24 mouse cellular contexts compared by ENCODE assay signal in the genomic region with DNA sequence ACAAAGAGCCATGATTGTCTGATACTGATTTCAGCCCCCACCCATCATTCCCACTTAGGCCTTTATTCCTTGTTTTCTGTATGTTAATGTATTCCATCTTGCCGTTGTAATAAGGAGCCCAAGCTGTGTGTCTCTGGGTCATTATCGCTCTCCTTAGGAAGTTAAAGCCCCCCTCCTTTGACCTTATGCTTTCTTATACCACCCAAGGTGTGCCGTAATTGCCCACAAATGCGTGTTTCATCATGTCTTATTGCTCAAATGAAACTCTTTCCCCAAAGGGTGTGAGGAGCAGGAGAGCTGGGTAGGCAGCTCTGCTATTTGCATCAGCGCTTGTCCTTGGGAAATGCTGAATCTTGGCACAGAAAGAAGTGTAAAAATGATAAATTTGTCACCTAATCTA.
A peak's percentile ranks its signal among the peaks of the same experiment; 100 is the strongest.
DNase-seq lines count a peak whose midpoint lies in the region; ATAC-seq and TF ChIP-seq lines count a peak whose summit lies in the region.
"Had no signal": no experiment of that assay in that cellular context is flagged by ENCODE, and none has a peak within 500 bp of the region (broad histone marks: within the 10 kb centered on the region; RNA-seq: fewer than 3 reads in every experiment).

No protein-coding gene starts in this region.

- H3K4me3 ChIP-seq in forebrain, embryonic 14.5 days (ENCODE audit: low read depth, low read length), result no peak overlapping the region
- no peak overlapping the region for H3K4me3 ChIP-seq in forebrain, embryonic 16.5 days (replicated peaks; ENCODE audit: low read length)
- H3K4me3 ChIP-seq in hindbrain, embryonic 16.5 days (ENCODE audit: low read length), result no peak overlapping the region
- H3K4me3 ChIP-seq in hindbrain, embryonic 10.5 days, result no peak overlapping the region
- no peak overlapping the region for H3K4me3 ChIP-seq in midbrain, postnatal 0 days (ENCODE audit: low read depth, low read length)
- no peak overlapping the region for H3K4me3 ChIP-seq in midbrain, embryonic 16.5 days (ENCODE audit: low read depth, low read length)
- H3K4me3 ChIP-seq in neural tube, embryonic 15.5 days (replicated peaks), result no peak overlapping the region
- H3K4me3 ChIP-seq: embryonic facial prominence, embryonic 12.5 days; embryonic facial prominence, embryonic 15.5 days; forebrain, embryonic 15.5 days; hindbrain, embryonic 13.5 days; intestine, embryonic 15.5 days had no signal

- no peaks in the 10 kb centered on the region; the same call in 1 of the 2 replicates for H3K4me1 ChIP-seq in forebrain, embryonic 14.5 days (ENCODE audit: control insufficient read depth, insufficient read depth, low read length)
- peaks cover 3% of the 10 kb centered on the region; the same call in 1 of the 2 replicates for H3K4me1 ChIP-seq in forebrain, embryonic 16.5 days (replicated peaks; ENCODE audit: control insufficient read depth, insufficient read depth, low read length)
- 0 out of 2 replicates have a peak, but pooled peaks cover 3% of the 10 kb centered on the region for H3K4me1 ChIP-seq in hindbrain, embryonic 16.5 days (ENCODE audit: control insufficient read depth, insufficient read depth, low read depth, low read length)
- H3K4me1 ChIP-seq in hindbrain, embryonic 10.5 days (replicated peaks), result peaks cover 10% of the 10 kb centered on the region; the same call in 1 of the 2 replicates
- H3K4me1 ChIP-seq in midbrain, postnatal 0 days (ENCODE audit: insufficient read depth, low read length), result no peaks in the 10 kb centered on the region
- H3K4me1 ChIP-seq in midbrain, embryonic 16.5 days (ENCODE audit: control insufficient read depth, insufficient read depth, low read length), result no peaks in the 10 kb centered on the region
- peaks cover 21% of the 10 kb centered on the region for H3K4me1 ChIP-seq in neural tube, embryonic 15.5 days
- H3K4me1 ChIP-seq: embryonic facial prominence, embryonic 12.5 days; embryonic facial prominence, embryonic 15.5 days; forebrain, embryonic 15.5 days; intestine, embryonic 15.5 days had no signal

- WGBS in forebrain, embryonic 14.5 days, result 45% methylated on average over 5 of the region's 5 CpGs
- WGBS in forebrain, embryonic 16.5 days, result 51% methylated on average over 5 of the region's 5 CpGs
- 55% methylated on average over 5 of the region's 5 CpGs for WGBS in hindbrain, embryonic 16.5 days
- WGBS in hindbrain, embryonic 10.5 days, result 73% methylated on average over 5 of the region's 5 CpGs
- WGBS in midbrain, postnatal 0 days, result 61% methylated on average over 5 of the region's 5 CpGs
- WGBS in midbrain, embryonic 16.5 days, result 57% methylated on average over 5 of the region's 5 CpGs
- WGBS in neural tube, embryonic 15.5 days, result 48% methylated on average over 5 of the region's 5 CpGs

- H3K36me3 ChIP-seq in forebrain, embryonic 14.5 days (ENCODE audit: control insufficient read depth, insufficient read depth, low read length), result no peaks in the 10 kb centered on the region
- H3K36me3 ChIP-seq in forebrain, embryonic 16.5 days (ENCODE audit: control insufficient read depth, insufficient read depth), result no peaks in the 10 kb centered on the region
- H3K36me3 ChIP-seq in hindbrain, embryonic 16.5 days (ENCODE audit: control insufficient read depth, insufficient read depth, low read length), result no peaks in the 10 kb centered on the region
- H3K36me3 ChIP-seq in hindbrain, embryonic 10.5 days, result no peaks in the 10 kb centered on the region
- H3K36me3 ChIP-seq in midbrain, postnatal 0 days (ENCODE audit: insufficient read depth, low read length), result no peaks in the 10 kb centered on the region
- H3K36me3 ChIP-seq in midbrain, embryonic 16.5 days (ENCODE audit: control insufficient read depth, insufficient read depth, low read length), result no peaks in the 10 kb centered on the region
- no peaks in the 10 kb centered on the region for H3K36me3 ChIP-seq in neural tube, embryonic 15.5 days
- H3K36me3 ChIP-seq: embryonic facial prominence, embryonic 12.5 days; embryonic facial prominence, embryonic 15.5 days; forebrain, embryonic 15.5 days; hindbrain, embryonic 13.5 days; intestine, embryonic 15.5 days had no signal

- H3K9me3 ChIP-seq in forebrain, embryonic 14.5 days (replicated peaks; ENCODE audit: control insufficient read depth, low read length), result no peaks in the 10 kb centered on the region
- no peaks in the 10 kb centered on the region for H3K9me3 ChIP-seq in forebrain, embryonic 16.5 days (ENCODE audit: control insufficient read depth, low read length)
- no peaks in the 10 kb centered on the region for H3K9me3 ChIP-seq in hindbrain, embryonic 16.5 days (ENCODE audit: control insufficient read depth, low read length)
- no peaks in the 10 kb centered on the region for H3K9me3 ChIP-seq in hindbrain, embryonic 10.5 days
- H3K9me3 ChIP-seq in midbrain, postnatal 0 days (ENCODE audit: low read length), result no peaks in the 10 kb centered on the region
- H3K9me3 ChIP-seq in midbrain, embryonic 16.5 days (replicated peaks; ENCODE audit: control insufficient read depth, low read length, poor library complexity, severe bottlenecking), result no peaks in the 10 kb centered on the region
- H3K9me3 ChIP-seq in neural tube, embryonic 15.5 days (replicated peaks), result no peaks in the 10 kb centered on the region
- H3K9me3 ChIP-seq: embryonic facial prominence, embryonic 12.5 days; embryonic facial prominence, embryonic 15.5 days; forebrain, embryonic 15.5 days; hindbrain, embryonic 13.5 days; intestine, embryonic 15.5 days had no signal

- no peak overlapping the region for H3K9ac ChIP-seq in forebrain, embryonic 14.5 days (ENCODE audit: low read length)
- H3K9ac ChIP-seq in forebrain, embryonic 16.5 days (replicated peaks; ENCODE audit: low read depth, low read length), result no peak overlapping the region
- no peak overlapping the region for H3K9ac ChIP-seq in hindbrain, embryonic 16.5 days (ENCODE audit: low read depth, low read length)
- H3K9ac ChIP-seq in midbrain, postnatal 0 days (replicated peaks; ENCODE audit: low read length, poor library complexity, severe bottlenecking), result no peak overlapping the region
- no peak overlapping the region for H3K9ac ChIP-seq in midbrain, embryonic 16.5 days (ENCODE audit: low read depth, low read length)
- H3K9ac ChIP-seq in neural tube, embryonic 15.5 days (replicated peaks), result no peak overlapping the region
- H3K9ac ChIP-seq: embryonic facial prominence, embryonic 12.5 days; embryonic facial prominence, embryonic 15.5 days; forebrain, embryonic 15.5 days; hindbrain, embryonic 13.5 days; intestine, embryonic 15.5 days had no signal

- H3K4me2 ChIP-seq in forebrain, embryonic 14.5 days (ENCODE audit: low read length), result no peak overlapping the region
- H3K4me2 ChIP-seq in forebrain, embryonic 16.5 days (ENCODE audit: low read length), result no peak overlapping the region
- H3K4me2 ChIP-seq in hindbrain, embryonic 16.5 days (ENCODE audit: low read length), result no peak overlapping the region
- H3K4me2 ChIP-seq in midbrain, postnatal 0 days (ENCODE audit: low read depth, low read length, poor library complexity, severe bottlenecking), result no peak overlapping the region
- no peak overlapping the region for H3K4me2 ChIP-seq in midbrain, embryonic 16.5 days (ENCODE audit: low read length)
- H3K4me2 ChIP-seq in neural tube, embryonic 15.5 days, result no peak overlapping the region
- H3K4me2 ChIP-seq: embryonic facial prominence, embryonic 12.5 days; embryonic facial prominence, embryonic 15.5 days; forebrain, embryonic 15.5 days; heart, embryonic 11.5 days; hindbrain, embryonic 13.5 days; intestine, embryonic 15.5 days had no signal

- DNase-seq in forebrain, embryonic 14.5 days (ENCODE audit: low spot score), result peak; percentile 24
- no peak for DNase-seq in hindbrain, embryonic 10.5 days (ENCODE audit: low spot score)
- peak; percentile 6 for DNase-seq in midbrain, postnatal 0 days (ENCODE audit: low spot score)
- DNase-seq in adrenal gland, adult 8-10 months, result no peak
- DNase-seq: adrenal gland, postnatal 10 days; adrenal gland, postnatal 36 days; cerebellum, adult 11 months; cerebellum, adult 2 months; cerebellum, adult 9-11 months; cerebellum, postnatal 25 days; gastrocnemius, postnatal 10 days; gastrocnemius, postnatal 36 days; heart, postnatal 36 days had no signal

- H3K27me3 ChIP-seq in forebrain, embryonic 14.5 days (replicated peaks; ENCODE audit: control insufficient read depth, insufficient read depth, low read length), result no peaks in the 10 kb centered on the region
- H3K27me3 ChIP-seq in forebrain, embryonic 16.5 days (replicated peaks; ENCODE audit: control insufficient read depth, insufficient read depth, low read length), result no peaks in the 10 kb centered on the region
- H3K27me3 ChIP-seq in hindbrain, embryonic 16.5 days (replicated peaks; ENCODE audit: control insufficient read depth, insufficient read depth, low read length), result no peaks in the 10 kb centered on the region
- peaks cover 3% of the 10 kb centered on the region; the same call in 1 of the 2 replicates for H3K27me3 ChIP-seq in hindbrain, embryonic 10.5 days (ENCODE audit: insufficient read depth, poor library complexity, severe bottlenecking)
- no peaks in the 10 kb centered on the region for H3K27me3 ChIP-seq in midbrain, postnatal 0 days (ENCODE audit: insufficient read depth, low read length)
- H3K27me3 ChIP-seq in midbrain, embryonic 16.5 days (ENCODE audit: control insufficient read depth, insufficient read depth, low read depth, low read length), result no peaks in the 10 kb centered on the region
- H3K27me3 ChIP-seq in neural tube, embryonic 15.5 days (replicated peaks), result no peaks in the 10 kb centered on the region
- H3K27me3 ChIP-seq: embryonic facial prominence, embryonic 12.5 days; embryonic facial prominence, embryonic 15.5 days; forebrain, embryonic 15.5 days; hindbrain, embryonic 13.5 days; intestine, embryonic 15.5 days had no signal

- no peak for ATAC-seq in forebrain, embryonic 14.5 days
- ATAC-seq in forebrain, embryonic 16.5 days, result no peak
- ATAC-seq in hindbrain, embryonic 16.5 days, result 0 out of 2 replicates have a peak, but pooled peaks have one; percentile 17
- ATAC-seq in midbrain, postnatal 0 days (ENCODE audit: low FRiP score), result no peak
- no peak for ATAC-seq in midbrain, embryonic 16.5 days
- ATAC-seq in neural tube, embryonic 15.5 days (ENCODE audit: low FRiP score), result peak; percentile 65
- ATAC-seq: activated CD4-positive, CD25-positive, alpha-beta regulatory T cell, adult 4 months; forebrain, embryonic 15.5 days; intestine, embryonic 15.5 days had no signal

- no peak overlapping the region for H3K27ac ChIP-seq in forebrain, embryonic 14.5 days (ENCODE audit: low read depth, low read length)
- H3K27ac ChIP-seq in forebrain, embryonic 16.5 days (ENCODE audit: low read length), result no peak overlapping the region
- no peak overlapping the region for H3K27ac ChIP-seq in hindbrain, embryonic 16.5 days (ENCODE audit: low read depth, low read length)
- H3K27ac ChIP-seq in hindbrain, embryonic 10.5 days, result no peak overlapping the region
- H3K27ac ChIP-seq in midbrain, postnatal 0 days (ENCODE audit: low read depth, low read length), result no peak overlapping the region
- no peak overlapping the region for H3K27ac ChIP-seq in midbrain, embryonic 16.5 days (ENCODE audit: low read length)
- no peak overlapping the region for H3K27ac ChIP-seq in neural tube, embryonic 15.5 days (replicated peaks)
- H3K27ac ChIP-seq: embryonic facial prominence, embryonic 12.5 days; embryonic facial prominence, embryonic 15.5 days; forebrain, embryonic 15.5 days; hindbrain, embryonic 13.5 days; intestine, embryonic 15.5 days had no signal

- TF ChIP-seq CTCF in midbrain, postnatal 0 days (IDR thresholded peaks at IDR 0.05), result no peak

Comparison
In these comparisons a context has a peak if more than half of its experiments do, and no peak if none do; other contexts are left out.
1. ATAC-seq: peak in hindbrain, embryonic 16.5 days (single experiment) and neural tube, embryonic 15.5 days (single experiment); none in forebrain, embryonic 14.5 days (single experiment), forebrain, embryonic 16.5 days (single experiment), midbrain, postnatal 0 days (single experiment) and midbrain, embryonic 16.5 days (single experiment).
2. DNase-seq: peak in forebrain, embryonic 14.5 days (single experiment) and midbrain, postnatal 0 days (single experiment); none in hindbrain, embryonic 10.5 days (single experiment) and adrenal gland, adult 8-10 months (single experiment).